Mouse (Mus musculus) hindbrain, embryonic 12.5 days (tissue): ENCODE measurements around the gene Oas2. TPM values are rescaled to one million over a fixed set of nuclear protein-coding genes. Genes with fewer than 3 reads are reported as not detected.

Experiments used
- ATAC-seq: fragments of 200-750 bp; cut with Nextera tagmentation; 2 replicates; pipeline ENCODE4 v1.8.0; 2017; ENCODE audit warnings: moderate TSS enrichment; ENCODE audit not compliant: low FRiP score
- H3K27ac ChIP-seq: fragments of 300-500 bp; sonication (generic); 2 replicates; pipeline ENCODE4 v1.5.1; 2016; ENCODE audit warnings: mild to moderate bottlenecking
- H3K27me3 ChIP-seq: fragments of 300-500 bp; sonication (generic); 2 replicates; pipeline ENCODE4 v1.6.1; 2016; ENCODE audit warnings: mild to moderate bottlenecking
- H3K36me3 ChIP-seq: fragments of 300-500 bp; sonication (generic); 2 replicates; pipeline ENCODE4 v1.6.1; 2016; ENCODE audit warnings: mild to moderate bottlenecking
- H3K4me1 ChIP-seq: fragments of 300-500 bp; sonication (generic); 2 replicates; pipeline ENCODE4 v1.6.1; 2016
- H3K4me2 ChIP-seq: fragments of 300-500 bp; sonication (generic); replicated peaks from 2 replicates; pipeline ENCODE4 v1.6.1; 2016; ENCODE audit warnings: mild to moderate bottlenecking
- H3K4me3 ChIP-seq: fragments of 300-500 bp; sonication (generic); 2 replicates; pipeline ENCODE4 v1.5.1; 2016; ENCODE audit warnings: mild to moderate bottlenecking
- H3K9ac ChIP-seq: fragments of 300-500 bp; sonication (generic); 2 replicates; pipeline ENCODE4 v1.6.1; 2016; ENCODE audit warnings: mild to moderate bottlenecking, moderate library complexity
- H3K9me3 ChIP-seq: fragments of 300-500 bp; sonication (generic); replicated peaks from 2 replicates; pipeline ENCODE4 v1.6.1; 2016; ENCODE audit warnings: mild to moderate bottlenecking
- WGBS: fragments of 180-500 bp; shearing (Covaris S2); methylation state at CpG from one replicate; pipeline ENCODE4 v1.1.7; 2016; 5-methylcytosine and 5-hydroxymethylcytosine counted together
- polyA plus RNA-seq: library from polyadenylated mRNA; unstranded; fragments of >200 nt; fragmentation: Nextera tagmentation; extraction: Ambion mirVana; gene quantifications from 2 replicates; pipeline ENCODE4 v1.2.1, GENCODE M21; 2016

Gene Oas2
- polyA plus RNA-seq, 1 experiment from 2014 or later = 0.30 TPM

DNA sequence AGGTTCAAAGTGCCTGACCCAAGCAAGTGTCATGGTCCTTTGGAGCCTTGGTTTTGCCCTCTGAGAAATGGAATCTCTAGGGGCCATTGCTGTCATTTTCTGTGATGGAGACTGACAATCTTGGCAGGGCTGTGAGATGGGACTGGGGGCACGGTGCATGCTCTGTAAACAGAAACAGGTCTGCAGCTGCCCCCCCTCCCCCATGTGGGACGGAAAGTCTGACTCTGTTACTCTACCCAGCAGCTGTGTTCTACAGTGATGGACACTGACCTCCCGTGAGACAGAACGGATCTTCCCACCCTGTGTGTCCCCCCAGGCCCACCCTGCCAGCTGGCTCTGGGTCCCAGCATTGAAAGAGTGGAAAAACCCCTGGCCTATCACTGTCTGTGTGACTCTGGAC is 59.2 kb downstream of the Oas2 start:
- no peak for ATAC-seq
- H3K36me3 ChIP-seq = peaks cover 9% of the 10 kb centered on the region
- peaks cover 16% of the 10 kb centered on the region for H3K4me1 ChIP-seq
- peaks cover 70% of the 10 kb centered on the region for H3K27me3 ChIP-seq
- no peak overlapping the region for H3K9ac ChIP-seq
- no peak overlapping the region for H3K27ac ChIP-seq
- WGBS = 53% methylated on average over 4 of the region's 4 CpGs
- no peak overlapping the region for H3K4me2 ChIP-seq
- H3K4me3 ChIP-seq = no peak overlapping the region
- no peaks in the 10 kb centered on the region for H3K9me3 ChIP-seq

GRCm38 (mm10) chr5:120688434-120688833 is 61.2 kb downstream of the Oas2 start:
- H3K36me3 ChIP-seq = peaks cover under 1% of the 10 kb centered on the region; the same call in 1 of the 2 replicates

DNA sequence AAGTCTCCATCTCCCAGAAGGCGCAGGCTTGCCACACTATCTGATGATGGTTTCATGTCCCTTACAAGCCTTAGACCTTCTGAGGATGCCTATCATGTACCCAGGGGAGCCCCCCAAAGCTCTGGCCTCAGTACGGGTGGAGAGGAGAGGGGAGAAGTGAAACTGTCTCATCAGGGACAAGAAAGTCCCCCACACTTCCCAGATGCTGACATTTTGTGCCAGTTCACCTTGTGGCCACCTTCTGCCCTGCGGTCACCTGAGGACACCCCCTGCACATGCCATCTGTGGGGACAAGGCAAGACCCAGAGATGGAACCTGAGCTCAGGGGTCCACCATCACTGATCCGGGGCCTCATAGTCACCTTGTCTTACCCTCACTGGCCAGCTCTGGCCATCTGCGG is 61.8 kb downstream of the Oas2 start:
- Histone ChIP-seq H3K36me3 (no peaks in the 10 kb centered on the region; the same call in 1 of the 2 replicates), H3K27me3 (peaks cover 69% of the 10 kb centered on the region), H3K9ac (no peak overlapping the region)

More at GRCm38 (mm10) chr5:120688434-120688833, 61.2 kb downstream of the Oas2 start:
- ATAC-seq = no peak
- H3K4me2 ChIP-seq = no peak overlapping the region
- H3K9ac ChIP-seq = no peak overlapping the region
- WGBS = 31% methylated on average over 3 of the region's 4 CpGs
- H3K27me3 ChIP-seq = peaks cover 69% of the 10 kb centered on the region
- H3K9me3 ChIP-seq = no peaks in the 10 kb centered on the region
- H3K4me3 ChIP-seq = no peak overlapping the region
- H3K4me1 ChIP-seq = 0 out of 2 replicates have a peak, but pooled peaks cover 3% of the 10 kb centered on the region
- H3K27ac ChIP-seq = no peak overlapping the region

DNA sequence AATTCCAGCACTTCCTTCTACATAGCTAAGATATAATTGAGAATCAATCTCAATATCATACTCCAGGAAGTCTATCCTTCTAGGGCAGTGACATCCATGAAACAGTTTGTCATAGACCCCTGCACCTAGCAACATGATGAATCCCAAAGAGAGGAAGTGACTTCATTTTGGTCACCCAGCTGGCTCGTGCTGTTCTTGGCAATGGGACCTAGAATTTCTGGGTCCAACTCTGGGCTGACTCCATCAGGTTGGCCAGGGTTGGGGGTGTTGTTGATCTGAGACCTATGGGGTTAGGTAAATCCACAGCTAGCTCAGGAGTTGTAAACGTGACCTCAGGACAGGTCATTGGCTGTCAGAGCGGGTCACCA is 62.2 kb downstream of the Oas2 start:
- Histone ChIP-seq H3K4me1 (peaks cover 11% of the 10 kb centered on the region), H3K9ac (no peak overlapping the region), H3K4me2 (no peak overlapping the region), H3K36me3 (no peaks in the 10 kb centered on the region; the same call in 1 of the 2 replicates), H3K9me3 (no peaks in the 10 kb centered on the region), H3K27ac (no peak overlapping the region), H3K27me3 (peaks cover 69% of the 10 kb centered on the region), H3K4me3 (no peak overlapping the region)
- WGBS = 86% methylated on average over 3 of the region's 3 CpGs
- no peak for ATAC-seq

More for the DNA sequence above, 61.8 kb downstream of the Oas2 start:
- no peak for ATAC-seq
- no peak overlapping the region for H3K4me3 ChIP-seq
- 87% methylated on average over 5 of the region's 5 CpGs for WGBS
- H3K4me1 ChIP-seq = peaks cover 7% of the 10 kb centered on the region; the same call in 1 of the 2 replicates
- no peaks in the 10 kb centered on the region for H3K9me3 ChIP-seq
- no peak overlapping the region for H3K27ac ChIP-seq
- H3K4me2 ChIP-seq = no peak overlapping the region

- peaks cover 15% of the 10 kb centered on the region for H3K4me1 ChIP-seq
- H3K9me3 ChIP-seq = no peaks in the 10 kb centered on the region
- H3K27me3 ChIP-seq = peaks cover 69% of the 10 kb centered on the region
- no peak overlapping the region for H3K4me3 ChIP-seq
- H3K4me2 ChIP-seq = no peak overlapping the region
- no peak overlapping the region for H3K27ac ChIP-seq
- H3K9ac ChIP-seq = no peak overlapping the region
- no peak for ATAC-seq
- H3K36me3 ChIP-seq = no peaks in the 10 kb centered on the region; the same call in 1 of the 2 replicates
- 86% methylated on average over 6 of the region's 6 CpGs for WGBS
Measured at GRCm38 (mm10) chr5:120686749-120687483, 62.7 kb downstream of the Oas2 start.

DNA sequence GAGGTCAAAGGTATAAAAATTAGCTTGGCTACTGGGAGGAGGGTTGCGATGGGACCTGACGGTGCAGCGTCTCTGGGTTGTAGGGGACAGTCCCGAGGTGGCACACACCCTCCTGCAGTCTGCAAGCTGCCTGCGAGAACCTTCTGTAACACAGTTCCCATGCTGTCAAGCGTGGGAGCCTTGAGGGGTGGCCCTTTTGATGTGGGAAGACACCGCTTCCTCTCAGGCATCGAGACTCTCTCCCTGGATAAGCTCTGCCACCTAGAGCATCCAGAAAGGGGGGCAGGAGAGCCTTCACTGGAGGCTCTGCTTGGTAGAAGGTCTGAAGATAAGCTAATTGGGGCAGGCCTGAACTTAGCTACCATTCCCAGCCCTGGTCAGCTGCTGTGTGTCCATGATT is 64.0 kb downstream of the Oas2 start:
- ATAC-seq = no peak
- no peaks in the 10 kb centered on the region; the same call in 1 of the 2 replicates for H3K36me3 ChIP-seq
- H3K27me3 ChIP-seq = peaks cover 65% of the 10 kb centered on the region
- no peak overlapping the region for H3K9ac ChIP-seq
- H3K4me2 ChIP-seq = no peak overlapping the region
- WGBS = 82% methylated on average over 8 of the region's 8 CpGs
- no peak overlapping the region for H3K4me3 ChIP-seq
- no peaks in the 10 kb centered on the region for H3K9me3 ChIP-seq
- H3K27ac ChIP-seq = no peak overlapping the region
- H3K4me1 ChIP-seq = peaks cover 17% of the 10 kb centered on the region

- peaks cover 28% of the 10 kb centered on the region for H3K4me1 ChIP-seq
- H3K4me2 ChIP-seq = no peak overlapping the region
- H3K9ac ChIP-seq = no peak overlapping the region; the same call in 1 of the 2 replicates
- H3K9me3 ChIP-seq = no peaks in the 10 kb centered on the region
- no peak overlapping the region for H3K4me3 ChIP-seq
- WGBS = 9% methylated on average over 24 of the region's 24 CpGs
- no peak for ATAC-seq
- H3K27me3 ChIP-seq = peaks cover 51% of the 10 kb centered on the region
- H3K27ac ChIP-seq = no peak overlapping the region
- no peaks in the 10 kb centered on the region for H3K36me3 ChIP-seq
Measured at GRCm38 (mm10) chr5:120682982-120683771, 66.5 kb downstream of the Oas2 start.

- 83% methylated on average over 18 of the region's 18 CpGs for WGBS
- ATAC-seq = no peak
- no peak overlapping the region for H3K9ac ChIP-seq
- peaks cover 42% of the 10 kb centered on the region for H3K27me3 ChIP-seq
- peaks cover 28% of the 10 kb centered on the region for H3K4me1 ChIP-seq
- no peaks in the 10 kb centered on the region for H3K9me3 ChIP-seq
- H3K4me2 ChIP-seq = peak overlapping the region; percentile 64; the same call in 1 of the 2 replicates
- H3K4me3 ChIP-seq = no peak overlapping the region
- H3K36me3 ChIP-seq = no peaks in the 10 kb centered on the region
- H3K27ac ChIP-seq = 0 out of 2 replicates have a peak overlapping the region, but pooled peaks have one; percentile 68
Measured at GRCm38 (mm10) chr5:120680918-120681317, 68.7 kb downstream of the Oas2 start.

Other genes starting within 250 kb of the Oas2 start
- gene Plbd2, start 246.2 kb downstream of the Oas2 start, polyA plus RNA-seq = 42.0 and 44.7 TPM in 2 replicates
- 3.5 and 4.0 TPM in 2 replicates for gene Slc8b1, start 238.7 kb downstream of the Oas2 start, polyA plus RNA-seq
- gene Tpcn1, start 161.2 kb downstream of the Oas2 start, polyA plus RNA-seq = 18.4 and 19.2 TPM in 2 replicates
- 1.9 and 2.5 TPM in 2 replicates for gene Iqcd, start 160.8 kb downstream of the Oas2 start, polyA plus RNA-seq
- gene Rita1, start 137.3 kb downstream of the Oas2 start, polyA plus RNA-seq = 16.8 and 19.2 TPM in 2 replicates
- 53.2 and 53.6 TPM in 2 replicates for gene Ddx54, start 137.1 kb downstream of the Oas2 start, polyA plus RNA-seq
- 0.56 and 0.77 TPM in 2 replicates for gene Cfap73, start 115.6 kb downstream of the Oas2 start, polyA plus RNA-seq
- gene Rasal1, start 101.0 kb downstream of the Oas2 start, polyA plus RNA-seq = 0.06 and 0.38 TPM in 2 replicates
- 23.0 and 25.6 TPM in 2 replicates for gene Dtx1, start 37.9 kb downstream of the Oas2 start, polyA plus RNA-seq
- 0.22 and 0.23 TPM in 2 replicates for gene Oas3, start 27.8 kb upstream of the Oas2 start, polyA plus RNA-seq
- gene Oas1e, start 45.7 kb upstream of the Oas2 start, polyA plus RNA-seq = 0.26 and 0.36 TPM in 2 replicates
- 0.42 and 0.62 TPM in 2 replicates for gene Oas1c, start 62.7 kb upstream of the Oas2 start, polyA plus RNA-seq
- not detected in 2 replicates for gene Oas1f, start 97.5 kb upstream of the Oas2 start, polyA plus RNA-seq
- gene Oas1h, start 111.6 kb upstream of the Oas2 start, polyA plus RNA-seq = not detected in 2 replicates
- not detected in 2 replicates for gene Oas1g, start 137.8 kb upstream of the Oas2 start, polyA plus RNA-seq
- 0.96 and 1.2 TPM in 2 replicates for gene Oas1a, start 157.7 kb upstream of the Oas2 start, polyA plus RNA-seq
- gene Oas1d, start 164.7 kb upstream of the Oas2 start, polyA plus RNA-seq = not detected in 2 replicates